Mouse (Mus musculus) cerebellum, adult 18-20 months (tissue): ENCODE results near the gene Kcnk18.

Experiments
- DNase-seq, 2 experiments: peaks; one replicate each; pipeline ENCODE4 v3.0.0; 2021

Gene Kcnk18

DNA sequence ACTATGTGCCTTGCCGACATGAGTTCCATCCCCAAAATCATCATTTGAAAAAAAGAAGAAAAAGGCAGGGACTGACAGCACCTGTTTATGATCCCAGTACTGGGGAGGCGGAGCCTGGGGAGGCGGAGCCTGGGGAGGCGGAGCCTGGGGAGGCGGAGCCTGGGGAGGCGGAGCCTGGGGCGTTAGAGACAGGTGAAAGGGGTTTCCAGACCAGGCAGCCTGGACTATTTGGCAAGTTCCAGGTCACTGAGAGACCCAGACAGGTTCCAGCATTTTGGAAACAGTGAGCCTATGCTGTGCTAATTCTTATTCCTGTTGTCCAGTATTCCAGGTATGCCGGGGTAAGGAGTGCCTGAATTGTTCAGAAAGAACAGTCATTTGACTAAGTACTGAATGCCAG is at the start of gene Kcnk18:
Kcnk18 (plus strand) TSS at position 224 of the 400 bp plus-strand sequence.
- DNase-seq: no peak

DNA sequence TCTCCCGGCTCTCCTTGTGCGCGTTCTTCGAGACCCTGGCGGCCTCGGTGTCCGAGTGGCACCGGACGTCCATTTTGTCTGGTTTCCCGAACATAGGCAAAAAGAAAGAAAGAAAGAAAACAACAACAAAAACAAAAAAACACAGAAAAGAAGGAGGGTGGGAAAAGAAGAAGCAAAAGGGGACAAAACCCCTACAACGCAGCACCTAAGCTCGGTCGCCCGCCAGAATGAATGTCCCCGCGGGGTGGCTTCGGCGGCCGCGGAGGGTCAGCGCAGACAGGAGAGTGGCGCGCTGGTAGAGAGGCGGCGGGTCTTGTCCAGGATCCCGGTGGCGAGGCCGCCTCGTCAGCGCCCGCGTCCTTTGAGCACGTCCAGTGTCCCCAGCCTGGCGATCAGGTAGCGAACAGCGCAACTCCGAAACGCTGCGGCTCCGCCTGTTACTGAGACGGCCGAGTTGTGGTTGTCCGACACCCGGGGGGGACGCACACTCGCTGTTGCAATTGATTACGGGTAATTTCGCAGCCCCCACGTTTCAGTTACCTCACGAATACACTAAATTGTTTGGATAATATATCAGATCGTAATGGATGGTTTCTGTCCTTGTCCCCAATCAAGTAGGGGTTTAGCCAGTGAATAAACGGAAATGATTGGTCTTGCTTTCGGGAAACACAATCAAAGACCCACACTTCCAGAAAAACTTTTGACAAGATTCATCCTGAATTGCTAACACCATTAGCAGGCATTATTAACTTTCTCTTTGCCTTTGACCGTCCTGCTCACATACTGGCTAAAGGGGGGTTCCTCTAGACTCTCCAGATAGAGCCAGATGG is 48.9 kb upstream of the Kcnk18 start, which contains the start of gene Vax1:
Vax1 (minus strand) TSS at position 121 of the 830 bp plus-strand sequence.
- DNase-seq: no peak

DNA sequence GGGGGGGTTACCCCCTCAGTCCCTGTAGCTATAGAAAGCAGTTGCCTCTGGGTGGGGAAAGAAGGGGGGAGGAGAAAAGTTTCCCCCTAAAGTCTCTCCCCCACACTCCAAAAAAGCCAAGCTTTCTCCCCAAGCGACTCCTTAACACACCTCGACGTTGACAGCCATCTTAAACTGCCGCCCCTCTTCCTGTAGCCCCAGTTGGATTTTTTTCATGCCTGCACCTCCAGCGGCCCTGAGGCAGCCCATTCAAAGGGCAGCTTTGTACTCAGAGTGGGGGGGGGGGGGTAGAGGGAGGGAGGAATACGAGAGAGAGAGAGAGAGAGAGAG is 48.3 kb upstream of the Kcnk18 start:
- DNase-seq: no peak

DNA sequence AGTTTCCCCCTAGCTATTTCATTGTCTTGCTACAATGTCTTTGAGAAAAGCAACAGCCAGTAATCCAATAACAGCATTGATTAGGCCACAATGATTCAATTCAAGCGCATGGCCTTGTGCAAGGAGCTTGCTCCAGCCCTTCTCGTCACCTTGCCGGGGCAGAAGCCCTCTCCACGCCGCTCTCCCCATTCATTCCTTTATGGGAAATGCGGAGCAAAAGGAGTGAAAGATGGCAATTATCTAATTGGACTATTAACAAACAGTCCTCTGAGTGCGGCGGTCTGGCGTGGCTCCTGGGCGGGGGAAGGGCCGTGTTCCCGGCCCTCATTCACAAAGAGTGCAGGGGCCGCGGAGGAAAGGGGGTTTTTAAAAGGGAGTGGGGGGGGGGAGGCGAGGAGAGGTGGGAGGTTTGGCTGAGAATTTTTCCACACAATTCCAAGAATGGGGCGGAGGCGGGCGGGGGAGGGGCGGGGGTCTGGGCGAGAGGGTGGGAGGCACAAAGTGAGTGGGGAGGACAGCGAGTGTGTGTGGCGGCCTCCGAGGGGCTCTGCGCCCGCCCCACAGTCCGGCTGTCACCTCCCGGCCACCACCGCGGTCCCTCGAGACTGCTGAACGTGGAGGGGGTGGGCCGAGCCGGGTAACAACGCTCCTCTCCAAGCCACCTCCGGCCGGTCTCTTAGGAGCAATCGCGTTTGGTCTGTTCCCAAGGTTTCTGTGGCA is 47.7 kb upstream of the Kcnk18 start:
- DNase-seq: no peak

DNA sequence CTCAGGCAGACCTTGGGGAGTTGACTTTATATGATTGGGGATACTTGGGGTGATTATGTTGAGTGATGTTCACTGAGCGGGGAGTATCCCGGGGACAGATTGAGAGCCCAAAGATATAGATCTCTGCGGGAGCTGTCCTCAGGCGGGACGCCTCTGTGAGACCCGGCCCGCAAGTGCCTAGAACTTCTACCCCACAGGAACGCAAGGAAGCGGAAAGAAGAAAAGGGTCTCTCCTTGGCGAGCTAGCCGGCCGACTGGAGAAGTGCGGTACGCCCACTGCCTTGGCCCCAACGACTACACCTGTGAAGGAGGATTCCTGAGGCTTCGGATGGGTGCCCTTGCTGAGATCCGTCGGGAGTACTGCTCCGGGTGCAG is 47.2 kb upstream of the Kcnk18 start:
- no peak for DNase-seq

DNA sequence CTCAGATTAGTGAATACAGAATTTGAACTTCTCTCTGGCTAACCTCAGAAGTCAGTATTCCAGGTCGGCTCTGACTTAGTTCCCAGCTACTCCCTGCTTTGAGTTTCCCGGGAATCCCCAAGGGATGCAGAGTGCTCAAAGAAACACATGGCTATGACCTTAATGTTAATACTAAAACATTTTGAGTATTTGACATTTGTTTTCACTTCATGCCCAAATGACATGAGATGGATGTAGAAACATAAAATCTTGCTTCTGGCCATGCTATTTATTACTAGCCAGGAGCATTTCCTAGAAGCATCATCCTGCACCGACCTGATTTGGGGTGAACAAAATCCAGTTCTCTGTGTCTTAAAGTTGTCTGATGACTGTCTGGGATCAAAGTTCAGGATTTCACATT is 46.2 kb upstream of the Kcnk18 start:
- DNase-seq: no peak

DNA sequence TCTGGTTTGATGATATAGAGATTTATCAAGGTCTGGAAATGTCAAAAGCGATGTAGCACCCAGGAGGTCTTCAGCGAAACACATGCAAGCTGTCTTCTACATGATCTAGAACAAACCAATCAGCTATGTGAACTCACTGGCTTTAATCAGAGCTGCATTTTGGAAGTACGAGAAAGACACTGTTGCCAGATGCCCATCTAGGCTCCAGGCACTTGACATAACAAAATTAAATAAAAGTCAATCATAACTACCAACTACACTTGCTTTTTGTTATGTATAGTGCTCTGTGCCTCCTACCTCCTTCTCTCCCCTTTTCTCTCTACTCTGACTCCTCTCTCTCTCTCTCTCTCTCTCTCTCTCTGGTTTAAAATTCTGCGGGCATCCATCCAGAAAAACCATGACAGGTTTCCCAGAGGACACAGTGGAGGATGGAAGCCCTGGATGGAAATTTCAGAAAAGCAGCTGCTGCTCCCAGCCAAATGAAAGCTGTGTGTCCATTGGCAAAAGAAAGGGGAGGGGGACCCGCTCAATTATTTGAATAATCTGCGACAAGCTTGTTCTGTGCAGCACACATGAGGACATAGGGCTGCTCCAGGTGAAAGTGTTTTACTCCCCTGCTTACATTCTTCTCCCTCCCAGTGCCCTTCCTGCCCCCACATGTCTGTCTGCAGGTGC is 45.5 kb upstream of the Kcnk18 start:
- DNase-seq: no peak

DNA sequence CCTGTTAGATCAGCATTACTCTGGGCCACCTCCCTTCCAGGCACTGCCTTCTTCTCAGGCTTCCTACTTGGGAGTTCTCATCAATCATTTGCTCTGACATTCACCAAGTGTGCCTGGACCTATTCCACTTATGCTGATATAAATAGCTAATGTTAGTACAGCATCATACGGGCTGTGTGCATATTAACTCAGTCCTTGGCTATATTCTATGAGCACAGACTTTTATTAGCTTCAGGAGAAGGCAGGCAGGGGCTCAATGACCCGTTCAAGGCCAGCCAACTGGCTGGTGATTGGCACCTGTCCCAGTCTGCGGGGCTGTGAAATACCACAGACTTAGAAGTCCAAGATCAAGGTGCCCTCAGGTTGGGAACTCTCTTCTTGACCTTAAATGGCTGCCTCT is 35.0 kb upstream of the Kcnk18 start:
- DNase-seq: no peak

DNA sequence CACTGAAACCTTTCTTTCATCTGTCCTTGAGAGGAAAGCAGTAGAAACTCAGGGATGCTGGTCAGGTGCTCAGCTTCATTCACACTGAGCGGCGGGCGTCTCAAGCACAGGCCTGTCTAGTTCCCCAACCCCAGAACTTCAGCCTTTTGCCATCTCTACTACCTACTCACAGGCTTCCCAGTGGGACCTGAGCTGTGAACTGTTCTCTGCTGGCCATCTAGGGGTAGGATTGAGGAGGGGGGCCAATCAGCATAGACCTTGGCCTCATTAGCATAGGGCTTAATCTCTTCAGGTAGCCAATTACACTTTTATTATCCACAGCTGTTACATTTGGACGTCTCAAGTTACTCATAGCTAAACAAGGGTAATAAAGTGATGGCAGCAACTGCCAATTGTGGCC is 30.0 kb upstream of the Kcnk18 start:
- DNase-seq: no peak

DNA sequence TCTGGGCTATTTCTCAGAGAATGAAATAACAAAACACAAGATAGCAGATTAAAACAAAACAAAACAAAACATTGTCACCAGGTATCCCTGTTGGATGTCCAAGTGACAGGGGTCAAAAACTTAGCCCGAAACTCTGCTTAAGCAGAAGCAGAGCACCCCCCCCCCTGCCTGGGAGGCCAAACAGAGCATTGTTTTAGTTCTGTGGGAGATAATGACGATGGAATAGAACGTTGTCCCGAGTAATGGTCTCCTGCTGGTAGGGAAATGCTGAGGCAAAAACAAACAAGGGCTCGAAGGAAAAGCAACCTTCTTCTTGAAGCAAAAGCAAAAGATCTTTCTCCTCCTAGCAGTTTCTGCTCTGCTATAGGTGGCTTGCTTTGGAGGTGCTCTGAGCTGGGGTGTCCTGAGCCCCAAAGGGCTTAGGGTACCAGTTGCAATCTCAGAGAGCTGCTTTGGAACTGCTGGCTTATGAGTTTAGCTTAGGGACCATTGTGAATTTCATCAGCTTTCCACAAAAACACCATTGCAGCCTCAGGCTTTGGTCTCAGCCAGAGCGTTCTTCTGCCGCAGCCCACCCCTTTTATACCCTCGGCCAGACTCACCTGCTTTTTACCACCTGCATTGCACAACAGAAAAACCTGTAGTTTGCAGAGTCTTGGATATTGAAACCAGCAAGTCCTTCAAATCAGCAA is 28.4 kb upstream of the Kcnk18 start:
- DNase-seq: no peak

DNA sequence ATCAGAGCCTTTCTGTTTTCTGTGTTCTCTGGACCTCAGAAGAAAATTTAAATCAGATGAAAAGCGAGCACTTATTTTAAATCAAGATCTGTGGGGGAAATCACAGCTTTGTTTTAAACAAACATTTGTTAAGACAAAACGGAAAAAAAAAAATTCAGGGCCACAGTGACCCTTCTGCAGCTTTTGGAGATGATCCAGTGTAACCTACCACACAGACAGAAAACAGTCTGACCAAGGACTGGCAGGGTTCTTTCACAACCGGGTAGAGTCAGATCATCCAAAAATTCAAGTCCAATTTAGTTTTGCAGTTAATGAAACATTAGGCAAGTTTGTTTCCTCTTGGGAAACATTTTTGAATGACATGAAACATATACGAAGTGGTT is 27.9 kb upstream of the Kcnk18 start:
- DNase-seq: no peak

DNA sequence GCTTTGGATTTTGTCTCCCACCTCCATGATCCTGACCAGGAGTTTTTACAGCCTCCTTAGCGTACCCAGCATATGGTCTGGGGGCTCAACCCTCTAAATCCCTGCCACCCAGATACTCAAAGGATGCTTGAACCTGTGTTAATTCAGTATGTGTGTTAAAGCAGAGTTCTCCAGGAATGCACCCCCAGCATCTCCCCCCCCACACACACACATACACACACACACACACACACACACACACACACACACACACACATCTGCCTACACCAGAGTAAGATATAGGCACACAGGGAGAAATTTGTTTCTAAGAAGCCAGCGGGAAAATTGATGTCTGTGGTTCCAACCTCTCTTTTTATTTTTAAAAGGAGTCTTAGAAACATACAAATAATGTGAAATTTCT is 26.5 kb upstream of the Kcnk18 start:
- DNase-seq: no peak

DNA sequence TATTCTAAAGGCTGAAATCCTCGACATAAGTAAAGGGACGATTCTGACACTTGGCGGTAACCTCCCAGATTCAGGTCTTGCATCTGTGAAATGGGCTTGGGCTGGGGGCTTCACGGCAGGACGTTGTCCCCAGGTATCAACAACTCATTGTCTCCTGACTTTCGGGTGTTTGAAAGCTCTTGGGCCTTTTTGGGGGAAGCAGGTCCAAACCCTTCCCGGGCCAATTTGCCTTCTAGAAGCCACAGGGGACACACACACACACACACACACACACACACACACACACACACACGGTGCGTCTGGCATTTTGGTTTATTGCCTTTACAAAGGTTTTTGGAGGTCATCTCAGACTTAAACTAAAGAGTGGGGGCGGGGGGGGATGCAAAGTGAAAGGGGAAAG is 25.6 kb upstream of the Kcnk18 start:
- DNase-seq: no peak

DNA sequence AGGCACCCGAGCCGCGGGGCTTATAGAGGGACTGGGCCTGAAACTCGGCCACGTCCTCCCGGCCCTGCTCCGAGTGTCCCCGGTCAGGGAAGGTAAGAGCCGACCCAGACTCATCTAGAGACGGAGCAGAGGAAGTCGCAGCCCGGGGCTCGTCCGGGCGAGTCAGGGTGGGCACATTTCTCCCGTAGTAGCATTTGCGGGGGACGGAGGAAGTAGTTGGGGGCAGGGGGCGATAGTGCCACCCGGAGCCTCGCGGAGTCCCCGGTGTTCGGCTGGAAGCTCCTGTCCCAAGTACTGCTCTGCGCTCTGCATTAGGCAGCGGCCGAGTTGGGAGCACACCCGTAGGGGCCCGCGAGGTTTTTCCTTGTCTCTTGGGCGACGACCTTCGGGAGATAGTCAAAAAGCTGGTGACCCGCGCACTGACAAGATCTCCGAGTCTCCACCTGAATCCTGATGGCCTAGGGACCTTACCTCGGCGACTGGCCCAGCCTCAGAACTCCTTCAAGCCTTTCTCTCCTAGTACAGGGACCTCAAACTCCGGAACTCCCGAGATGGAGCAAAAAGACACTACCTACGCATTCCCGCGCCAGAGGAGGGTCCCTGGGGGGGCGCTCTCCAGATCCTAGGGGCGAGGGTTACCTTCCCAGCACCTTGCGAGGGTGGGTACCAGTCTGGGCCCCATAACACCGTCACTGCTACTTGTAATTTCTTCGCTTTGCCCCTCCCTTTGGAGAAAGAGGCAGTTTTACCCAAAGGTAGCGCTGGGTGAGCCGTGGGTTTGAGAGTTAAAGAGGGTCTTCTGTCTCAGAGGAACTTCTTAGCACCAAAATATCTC is 24.8 kb upstream of the Kcnk18 start:
- no peak for DNase-seq

DNA sequence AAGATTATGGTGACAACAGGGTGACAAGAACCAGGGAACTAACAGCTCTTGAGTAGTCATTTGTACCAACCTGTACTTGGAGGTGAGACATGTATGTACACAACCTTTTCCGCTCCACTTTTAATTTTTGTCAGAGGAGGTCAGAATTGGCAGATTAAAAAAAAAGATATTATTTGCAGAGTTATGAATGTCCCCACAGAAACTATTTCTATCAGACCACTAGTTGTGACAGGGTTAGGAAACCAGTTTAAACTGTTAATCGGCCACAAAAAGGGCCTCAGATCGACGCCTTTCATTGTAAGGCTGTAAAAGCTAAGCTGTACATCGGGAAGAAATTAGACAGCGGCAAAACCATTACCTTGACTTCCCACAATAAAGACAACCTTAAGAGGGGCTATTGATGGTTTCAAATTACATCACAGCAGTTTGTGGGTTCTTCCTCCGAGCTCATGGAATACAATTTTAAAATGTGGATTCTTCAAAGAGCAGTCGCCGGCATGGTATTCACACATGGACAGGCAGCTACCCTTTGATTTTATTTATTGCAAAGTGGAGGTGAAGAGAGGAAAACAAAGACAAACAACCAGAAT is 23.7 kb upstream of the Kcnk18 start:
- DNase-seq: no peak

DNA sequence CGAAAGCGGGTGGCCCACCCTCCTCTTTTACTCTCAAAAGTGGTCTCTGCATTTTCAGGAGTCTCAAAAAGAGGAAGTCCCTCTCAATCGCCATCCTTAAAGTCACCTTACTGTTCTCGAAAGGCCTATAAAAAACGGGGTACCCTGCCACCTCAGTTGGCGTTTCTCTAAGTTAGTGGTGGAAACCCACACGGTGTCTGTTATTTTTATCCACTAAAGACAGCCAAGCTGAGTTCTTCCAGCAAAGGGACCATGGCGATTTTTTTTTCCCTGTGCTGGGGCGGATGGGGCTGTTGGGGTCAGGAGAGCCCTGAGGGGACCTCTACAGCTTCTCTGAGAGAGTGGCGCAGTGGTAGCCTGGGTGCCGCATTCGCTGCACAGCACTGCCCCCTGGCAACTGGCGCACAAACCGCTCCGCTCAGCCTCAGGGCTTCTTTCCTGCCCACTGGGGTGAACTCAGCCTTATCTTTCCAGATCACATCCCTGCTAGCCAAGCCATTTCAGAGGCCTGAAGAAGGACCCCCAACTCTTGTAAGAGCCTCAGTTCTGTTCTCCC is 22.8 kb upstream of the Kcnk18 start:
- DNase-seq: peak in 1 of 2 experiments; percentile 22

DNA sequence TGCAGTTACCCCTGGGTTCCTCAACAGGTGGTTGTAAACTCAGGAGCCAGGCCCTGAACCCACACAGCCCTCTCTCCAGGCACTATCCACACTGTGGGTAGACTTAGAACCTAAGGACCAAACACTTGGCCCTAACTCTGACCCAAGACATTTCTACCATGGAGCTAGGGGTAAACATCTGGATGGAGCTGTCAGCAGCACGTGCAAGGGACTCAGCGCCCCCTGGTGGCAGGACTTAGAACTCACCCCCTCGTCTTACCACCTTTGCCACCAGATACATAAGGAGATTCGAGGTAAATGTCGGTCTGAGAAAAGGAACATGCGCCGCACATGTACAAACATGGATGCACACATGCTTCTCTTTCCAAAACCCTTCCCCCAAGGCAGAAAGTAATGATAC is 20.9 kb upstream of the Kcnk18 start:
- DNase-seq: peak in 1 of 2 experiments; percentile 19

DNA sequence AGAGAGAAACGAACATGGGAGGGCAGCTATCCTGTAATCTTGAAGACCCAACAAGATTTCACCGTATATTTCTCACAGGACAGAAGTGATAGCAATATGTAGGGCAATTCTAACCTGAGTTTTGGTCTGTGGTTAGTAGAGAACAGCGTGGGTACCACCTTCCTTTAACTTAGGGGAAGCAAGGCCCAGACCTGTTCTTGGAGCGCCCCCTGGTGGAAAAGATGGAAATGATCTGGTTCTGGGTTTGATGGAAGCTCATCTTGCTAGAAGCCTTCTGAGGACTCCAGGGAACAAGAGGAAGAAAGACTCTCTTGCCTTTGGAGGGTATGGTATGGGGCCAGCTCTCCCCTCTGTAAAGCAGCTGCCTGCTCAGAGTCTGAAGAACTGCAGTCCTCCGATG is 10.5 kb upstream of the Kcnk18 start:
- peak; percentile 55 to 67 for DNase-seq

DNA sequence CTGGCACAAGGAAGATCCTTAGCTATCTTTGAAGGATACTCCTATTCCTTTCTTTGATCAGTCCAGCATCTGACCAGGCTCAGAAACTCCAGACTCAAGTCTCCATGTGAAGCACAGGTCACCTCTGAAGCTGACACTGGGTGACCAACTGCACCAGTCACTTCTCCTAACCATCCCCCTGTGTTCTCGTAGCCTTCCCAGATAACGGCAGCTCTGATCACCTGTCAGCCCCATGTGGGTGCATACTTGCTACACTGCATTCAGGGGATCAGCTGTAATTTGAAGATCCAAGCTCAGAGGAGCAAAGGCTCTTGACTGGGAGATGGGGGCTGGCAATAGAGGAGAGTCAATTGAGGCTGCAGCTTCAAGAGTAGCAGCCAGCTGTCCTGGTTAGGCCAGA is 10.0 kb upstream of the Kcnk18 start:
- DNase-seq: no peak

DNA sequence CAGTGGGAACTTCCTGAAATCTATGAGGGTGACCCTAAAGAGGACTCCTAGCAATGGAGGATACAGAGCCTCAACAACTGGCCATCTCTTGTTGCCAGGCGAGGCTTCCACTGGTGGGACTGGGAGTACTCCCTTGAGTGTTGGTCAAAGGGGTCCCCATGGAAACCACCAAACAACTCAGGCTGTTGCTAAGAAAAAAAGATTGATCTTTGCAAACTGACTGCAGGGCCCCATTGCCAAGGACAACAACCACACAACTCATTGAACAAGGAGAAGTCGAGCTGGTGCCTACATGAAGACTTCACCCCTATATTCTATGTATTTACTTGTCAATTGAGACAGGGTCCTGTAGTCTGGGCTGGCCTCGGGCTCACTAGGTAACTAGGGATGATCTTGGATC is 2.1 kb upstream of the Kcnk18 start:
- DNase-seq: no peak

DNA sequence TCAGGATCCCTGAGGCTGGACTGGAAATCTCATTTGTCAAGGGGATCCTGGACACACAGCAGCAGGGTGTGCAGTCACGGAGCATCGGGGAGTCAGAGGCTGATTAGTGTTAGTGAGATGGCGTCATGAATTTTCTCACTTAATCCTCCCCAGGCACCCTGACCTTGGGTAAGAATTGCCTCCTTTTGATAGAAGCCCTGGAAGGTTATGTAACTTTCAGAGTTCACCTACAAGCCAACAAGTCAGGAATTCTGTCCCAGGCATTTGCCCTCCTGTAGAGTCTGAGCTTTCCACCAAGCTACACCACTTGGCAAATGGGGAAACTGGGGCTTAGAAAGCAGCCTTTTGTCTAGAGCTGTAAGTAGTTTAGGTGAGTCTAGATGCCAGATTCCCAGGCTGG is 2.1 kb downstream of the Kcnk18 start:
- no peak for DNase-seq

DNA sequence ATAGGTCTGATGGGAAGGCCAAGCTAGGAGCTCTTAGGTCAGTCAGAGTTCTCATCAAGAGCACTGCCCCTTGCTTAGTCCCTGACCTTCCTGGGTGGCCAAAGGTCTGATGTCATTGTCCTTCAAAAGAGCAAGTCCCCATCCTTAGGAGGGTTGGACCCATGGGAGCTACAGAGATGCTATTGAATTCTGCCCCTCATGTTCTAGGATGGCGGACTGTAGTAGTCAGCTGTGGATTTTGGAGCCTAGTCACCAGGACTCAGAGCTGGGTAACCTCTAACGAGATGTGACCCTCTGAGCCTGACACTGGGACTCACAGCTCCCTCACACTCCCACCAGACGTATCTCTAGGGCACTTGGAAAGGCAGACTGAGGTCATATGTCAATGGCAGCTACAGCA is 9.4 kb downstream of the Kcnk18 start:
- DNase-seq: no peak
